Mouse (Mus musculus) layer of hippocampus, postnatal 10 days (tissue): ENCODE results near the gene Pop7. TPM values are rescaled to one million over a fixed set of nuclear protein-coding genes. Genes with fewer than 3 reads are reported as not detected.

Source experiments
- DNase-seq, 2 experiments: peaks; one replicate each; pipeline ENCODE4 v3.0.0; 2021; ENCODE audit warnings: low spot score in 2 of 2
- microRNA-seq, 2 experiments: library from miRNA; unstranded; fragments of <30 nt; microRNA quantifications; one replicate each; pipeline ENCODE4 v1.2.0; 2021
- total RNA-seq, 2 experiments: library from RNA; stranded (reverse); gene quantifications; 2 replicates each; pipeline ENCODE4 v1.2.3; 2021

The Pop7 gene
- total RNA-seq, 2 experiments from 2014 or later: 30.7 to 36.5 TPM

DNA sequence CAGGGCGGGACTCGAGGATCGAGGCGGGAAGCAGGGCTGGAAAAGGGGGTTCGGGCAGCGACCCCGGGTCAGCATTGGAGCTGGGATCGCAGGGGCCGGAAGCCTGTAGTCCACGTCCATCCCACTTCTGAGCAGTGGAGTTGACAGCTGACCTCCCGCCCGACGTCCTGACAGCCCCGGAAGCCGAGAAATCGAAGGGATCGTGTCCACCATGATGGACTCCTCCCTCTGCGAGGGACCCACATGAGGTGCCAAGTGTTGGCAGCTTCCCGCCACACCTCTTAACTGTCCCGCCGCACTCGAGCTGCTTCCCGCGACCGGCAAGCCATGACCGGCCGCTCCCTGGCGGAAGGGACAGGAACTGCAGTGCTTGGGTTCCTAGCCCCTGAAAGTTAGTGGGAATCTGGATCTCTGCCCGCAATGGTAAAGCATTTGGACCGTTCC, 371 bp upstream of the Pop7 start:
- peak; percentile 83 to 89 for DNase-seq

DNA sequence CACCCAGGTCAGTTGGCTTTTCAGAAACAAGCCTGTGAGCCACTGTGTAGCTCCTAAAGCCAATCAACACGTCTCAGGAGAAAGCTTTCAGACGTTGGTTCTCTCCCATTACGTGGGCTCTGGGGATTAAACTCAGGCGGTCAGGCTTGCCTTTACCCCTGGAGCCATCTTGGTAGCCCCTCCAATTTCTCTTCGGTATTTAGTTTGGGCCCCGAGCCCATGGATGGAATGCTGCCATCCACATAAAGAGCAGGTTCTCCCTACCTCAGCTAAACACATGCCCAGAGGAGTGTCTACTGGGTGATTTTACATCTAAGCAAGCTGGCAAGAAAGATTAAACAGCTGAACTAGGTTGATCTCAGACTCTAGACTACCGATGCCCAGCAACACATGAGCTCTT, 2.1 kb downstream of the Pop7 start:
- DNase-seq: no peak

DNA sequence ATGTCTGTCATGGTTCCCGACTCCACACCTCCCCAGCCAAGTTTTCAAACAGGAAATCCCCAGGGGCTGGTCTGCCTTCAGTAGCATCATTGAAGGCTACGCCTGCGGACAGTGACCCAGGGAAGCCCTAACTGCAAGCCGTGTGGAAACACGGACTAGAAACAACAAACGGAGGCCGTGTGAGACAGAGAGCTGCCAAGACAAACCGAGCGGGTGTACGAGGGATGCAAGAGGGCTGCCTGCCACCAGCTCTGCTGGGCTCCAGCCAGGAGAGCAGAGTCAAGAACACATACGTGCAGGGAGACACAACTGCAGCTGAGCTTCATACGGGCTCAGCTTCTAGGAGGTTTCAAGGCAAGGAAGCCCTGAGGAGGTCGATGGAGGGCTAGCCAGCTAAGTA, 8.5 kb downstream of the Pop7 start:
- no peak for DNase-seq

DNA sequence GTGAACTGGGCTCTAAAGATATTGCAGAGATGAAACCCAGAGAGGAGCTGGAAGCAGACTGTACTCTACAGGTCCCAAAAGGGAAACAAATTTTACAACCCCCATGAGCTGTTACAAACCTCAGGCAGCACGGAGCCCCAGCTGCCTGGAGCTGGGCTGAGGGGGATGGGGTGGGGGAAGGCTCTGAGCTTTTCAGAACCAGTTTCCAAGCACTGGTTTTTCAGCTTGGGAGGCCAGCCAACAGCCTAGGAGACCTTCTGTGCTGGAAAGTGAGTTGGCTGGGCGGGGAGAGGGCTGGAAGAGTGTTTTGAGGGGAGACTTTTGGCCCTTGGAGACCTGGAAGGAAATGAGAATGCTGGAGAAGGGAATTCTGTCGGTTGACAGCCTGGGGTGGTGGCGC, 10.8 kb downstream of the Pop7 start:
- DNase-seq: peak; percentile 55 to 67

DNA sequence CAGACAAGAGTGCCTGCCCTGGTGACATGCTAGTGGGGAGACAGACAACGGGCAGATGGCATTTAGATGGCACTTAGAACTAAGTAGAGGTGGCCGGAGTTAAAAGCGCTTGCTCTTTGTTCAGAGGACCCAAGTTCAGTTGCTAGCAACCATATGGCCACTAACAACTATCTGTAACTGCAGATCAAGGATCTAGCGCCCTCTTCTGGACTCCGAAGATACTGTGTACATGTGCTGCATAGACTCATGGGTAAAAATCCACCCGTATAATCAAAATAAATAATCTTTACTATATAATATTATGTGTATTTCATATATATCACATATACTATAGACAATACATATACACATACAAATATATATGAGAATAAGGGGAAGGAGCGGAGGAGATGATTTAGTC, 14.7 kb downstream of the Pop7 start:
- no peak for DNase-seq

DNA sequence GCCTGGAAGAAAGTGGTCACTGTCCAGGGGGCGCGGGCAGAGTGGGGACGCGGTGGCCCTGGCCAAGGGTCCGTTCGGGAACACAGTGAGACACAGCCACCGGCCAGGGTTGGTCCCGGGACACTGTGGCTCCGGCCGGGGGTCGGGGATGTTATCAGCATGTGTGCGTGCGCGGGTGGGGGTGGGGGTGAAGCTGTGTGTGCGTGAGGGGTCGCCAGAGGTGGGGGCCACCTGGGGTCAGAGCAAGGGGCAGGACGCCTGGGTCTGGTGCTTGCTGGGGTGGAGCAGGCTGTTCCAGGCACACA, 16.5 kb downstream of the Pop7 start:
- no peak for DNase-seq

DNA sequence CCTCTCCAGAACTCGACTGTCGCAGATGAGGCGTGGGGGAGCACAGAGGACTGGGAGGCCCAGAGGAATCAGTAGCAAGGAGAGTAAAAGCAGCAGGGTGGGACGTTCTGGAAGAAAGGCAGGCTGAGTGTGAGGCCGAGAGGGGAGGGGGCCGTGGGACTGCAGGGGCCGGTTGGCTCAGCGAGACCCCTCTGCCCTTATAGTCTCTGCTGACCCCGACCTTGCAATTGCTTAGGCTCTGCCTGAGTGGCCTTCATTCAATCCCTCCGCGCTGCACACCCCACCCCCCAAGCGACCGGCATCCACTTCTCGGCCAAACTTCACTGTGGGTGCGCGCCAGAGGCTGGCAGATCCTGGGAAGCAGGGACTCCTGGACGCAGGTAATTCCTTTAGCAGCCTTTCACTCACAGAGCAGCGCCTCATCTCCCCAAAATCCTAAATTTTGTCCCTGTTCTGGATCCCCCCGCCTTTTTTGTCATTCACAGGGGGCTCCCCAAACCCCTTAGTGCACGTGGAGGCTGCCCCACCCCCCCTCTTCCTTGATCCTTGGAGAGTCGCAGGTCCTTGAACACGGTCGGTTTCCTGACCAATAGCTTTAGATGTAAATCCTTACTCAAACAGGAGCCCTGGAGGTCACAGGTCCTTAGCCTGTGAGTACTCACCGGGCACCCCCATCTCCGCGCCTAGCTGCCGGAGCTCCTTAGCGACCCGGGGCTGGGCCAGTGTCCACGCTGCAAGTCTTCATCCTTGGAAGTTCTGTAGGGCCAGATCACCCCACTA, 17.1 kb downstream of the Pop7 start:
- DNase-seq: no peak

DNA sequence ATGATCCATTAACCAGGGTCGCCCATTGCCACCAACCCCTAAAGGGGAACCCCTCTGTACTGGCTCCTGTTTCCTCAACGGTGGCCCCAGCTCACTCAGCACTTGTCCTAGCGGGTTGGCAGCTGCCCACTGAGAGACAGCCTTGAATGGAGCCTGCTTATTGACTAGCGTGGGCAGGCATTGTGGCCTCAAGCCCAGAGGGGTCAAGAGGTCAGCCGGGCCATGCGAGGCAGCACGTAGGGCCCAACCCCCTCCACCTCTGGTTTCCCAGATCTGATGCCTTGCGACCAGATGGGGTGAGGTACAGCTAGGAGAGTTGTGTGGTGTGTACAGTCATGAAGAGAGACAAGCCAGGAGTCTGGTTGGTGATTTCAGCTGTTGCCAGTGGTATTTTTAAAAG, 20.4 kb downstream of the Pop7 start:
- peak; percentile 32 for DNase-seq

DNA sequence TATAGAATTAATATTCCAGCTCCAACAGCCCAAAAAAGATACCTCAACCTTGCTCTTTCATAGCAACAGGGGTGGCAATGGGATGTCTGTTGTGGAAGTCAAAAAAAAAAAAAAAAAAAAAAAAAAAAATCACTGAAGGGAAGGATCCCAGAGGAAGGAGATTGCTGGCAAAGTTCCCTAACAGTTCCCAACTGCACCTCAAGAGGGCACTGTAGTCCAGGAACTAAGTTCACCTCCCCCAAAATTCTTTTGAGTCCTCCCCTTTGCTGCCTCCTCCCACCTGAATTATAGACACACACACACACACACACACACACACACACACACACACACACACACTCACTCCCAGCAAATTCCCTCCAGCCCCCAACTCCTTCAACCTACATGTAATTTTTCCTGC, 21.2 kb downstream of the Pop7 start:
- DNase-seq: peak; percentile 89 to 91

DNA sequence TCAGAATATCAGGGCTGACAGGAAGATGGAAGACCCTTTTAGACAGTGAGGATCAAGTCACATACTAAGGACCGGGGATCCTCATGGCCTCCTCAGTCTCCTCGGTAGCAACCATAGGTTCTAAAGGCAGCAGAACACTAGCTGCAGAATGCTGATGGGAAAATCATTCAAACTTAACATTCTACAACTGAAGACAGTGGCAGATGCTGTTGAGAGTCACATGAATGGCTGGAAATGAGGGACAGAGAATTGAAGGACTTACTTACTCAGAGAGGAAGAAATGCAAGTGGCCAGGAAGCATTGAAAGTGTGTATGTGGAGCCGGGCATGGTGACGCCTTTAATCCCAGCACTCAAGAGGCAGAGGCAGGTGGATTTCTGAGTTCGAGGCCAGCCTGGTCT, 25.4 kb downstream of the Pop7 start, which contains the start of gene Zan:
Zan (minus strand) TSS at position 101 of the 400 bp plus-strand sequence.
- DNase-seq: no peak

DNA sequence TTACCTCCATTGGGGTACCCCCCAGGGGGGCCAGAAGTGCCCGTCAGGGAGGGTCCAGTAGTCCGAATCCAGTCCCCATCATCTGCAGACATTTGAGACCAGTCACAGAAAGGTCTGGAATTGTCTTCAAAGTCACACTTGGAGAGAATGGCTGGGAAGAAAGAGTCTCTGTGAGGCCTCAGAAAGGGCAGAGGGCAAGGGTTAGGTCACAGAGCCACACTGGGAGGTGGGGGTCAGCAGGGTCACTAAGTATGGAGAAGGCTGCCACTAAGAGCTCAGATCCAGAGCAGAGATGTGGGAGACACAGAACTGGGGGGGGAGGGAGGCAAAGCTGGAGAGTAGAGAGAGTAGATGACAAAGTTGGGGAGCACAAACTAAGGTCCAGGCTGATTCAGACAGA, 28.0 kb downstream of the Pop7 start:
- DNase-seq: no peak

DNA sequence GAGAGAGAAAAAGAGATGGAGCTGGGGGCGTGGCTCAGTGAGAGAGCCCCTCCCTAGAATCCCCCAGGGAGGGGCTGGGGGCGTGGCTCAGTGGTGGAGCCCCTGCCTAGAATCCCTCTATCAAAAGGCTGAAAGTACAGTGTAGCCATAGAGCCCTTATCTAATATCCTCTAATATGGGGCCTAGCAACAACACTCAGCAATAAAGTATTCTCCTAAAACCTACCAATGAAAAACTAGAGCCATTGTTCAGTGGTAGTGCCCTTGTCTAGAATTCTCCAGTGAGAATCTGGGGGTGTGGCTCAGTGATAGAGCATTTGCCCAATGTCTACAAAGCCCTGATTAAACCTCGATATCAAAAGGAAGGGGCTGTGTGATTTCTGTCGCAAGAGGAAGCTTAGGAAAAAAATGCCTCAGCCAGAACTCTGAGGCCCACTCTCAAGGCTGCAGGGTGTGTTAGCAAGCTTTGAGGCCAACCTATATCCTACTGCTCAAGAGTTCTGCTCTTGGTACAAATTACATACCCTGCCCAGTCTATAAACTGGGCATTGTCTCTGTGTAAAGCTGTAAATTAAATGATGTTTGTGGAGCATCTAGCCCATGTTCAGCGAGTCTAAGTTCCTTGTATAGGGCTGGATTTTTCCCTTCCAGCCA, 29.9 kb downstream of the Pop7 start:
- DNase-seq: no peak

DNA sequence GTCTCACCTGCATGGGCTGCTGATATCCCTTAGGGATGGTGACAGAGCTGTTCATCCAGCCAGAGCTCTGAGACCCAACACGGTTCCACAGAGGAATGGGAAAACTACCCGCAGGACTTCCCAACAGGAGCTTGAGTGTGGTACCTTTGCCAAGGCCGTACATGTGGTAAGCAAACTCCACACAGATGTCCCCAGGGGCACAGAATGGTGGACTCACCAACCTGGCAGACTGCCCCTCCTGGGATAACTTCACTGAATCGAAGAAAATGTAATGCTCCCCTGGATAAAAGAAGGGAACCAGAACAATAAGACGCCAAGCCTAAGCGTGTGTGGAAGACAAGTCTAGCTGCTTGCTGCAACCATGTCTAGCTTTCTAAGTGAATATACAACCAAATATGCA, 35.4 kb downstream of the Pop7 start:
- DNase-seq: no peak

DNA sequence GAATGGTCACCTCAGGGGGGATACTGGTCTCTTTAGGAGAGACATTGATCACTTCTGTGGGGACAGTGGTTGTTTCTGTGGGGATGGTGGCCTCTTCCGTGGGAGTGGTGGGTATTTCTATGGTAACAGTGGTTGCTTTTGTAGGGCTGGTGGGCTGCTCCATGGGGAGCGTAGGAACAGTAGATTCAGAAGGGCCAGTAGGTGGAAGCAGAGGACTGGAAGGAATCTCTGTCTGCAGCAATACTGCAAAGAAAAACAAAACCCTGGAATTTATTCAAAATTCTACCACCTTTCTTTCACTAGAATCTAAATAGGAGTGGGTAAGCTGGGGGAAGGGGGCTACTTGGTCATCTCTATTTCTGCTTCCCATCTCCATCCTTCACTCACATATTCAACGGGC, 37.3 kb downstream of the Pop7 start:
- DNase-seq: peak in 1 of 2 experiments; percentile 23

DNA sequence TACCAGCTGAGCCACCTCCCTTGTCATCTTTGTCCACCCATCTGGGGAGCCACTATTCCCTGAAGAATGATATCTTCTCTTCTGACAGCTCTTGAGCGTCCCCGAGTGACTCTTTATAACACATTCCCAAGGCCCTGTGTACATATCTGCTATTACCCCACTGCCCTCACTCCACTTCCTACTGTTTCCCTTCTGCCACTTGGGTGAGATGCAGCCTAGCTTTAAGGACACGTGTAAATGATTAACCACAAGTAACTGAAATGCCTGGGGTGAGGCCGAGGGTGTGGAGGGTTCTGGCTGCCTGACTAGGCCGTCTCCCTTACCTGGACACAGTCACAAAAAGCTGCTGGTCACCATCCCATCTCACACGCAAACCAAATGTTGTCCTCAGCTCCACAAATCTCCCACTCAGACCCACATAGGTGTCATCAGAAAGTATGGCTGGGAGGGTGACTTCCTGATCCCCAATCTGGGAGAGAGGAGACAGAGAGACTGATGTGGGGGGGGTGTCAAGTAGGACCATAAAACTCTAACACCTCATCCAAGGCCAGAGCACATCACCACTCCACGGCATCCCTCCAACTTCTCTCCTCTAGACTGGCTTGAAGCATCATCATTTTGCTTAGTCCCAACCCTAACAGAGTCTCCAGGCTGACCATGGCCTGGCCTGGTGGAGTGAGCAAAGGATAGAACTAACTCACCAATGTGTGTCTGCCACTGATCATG, 46.3 kb downstream of the Pop7 start:
- no peak for DNase-seq

DNA sequence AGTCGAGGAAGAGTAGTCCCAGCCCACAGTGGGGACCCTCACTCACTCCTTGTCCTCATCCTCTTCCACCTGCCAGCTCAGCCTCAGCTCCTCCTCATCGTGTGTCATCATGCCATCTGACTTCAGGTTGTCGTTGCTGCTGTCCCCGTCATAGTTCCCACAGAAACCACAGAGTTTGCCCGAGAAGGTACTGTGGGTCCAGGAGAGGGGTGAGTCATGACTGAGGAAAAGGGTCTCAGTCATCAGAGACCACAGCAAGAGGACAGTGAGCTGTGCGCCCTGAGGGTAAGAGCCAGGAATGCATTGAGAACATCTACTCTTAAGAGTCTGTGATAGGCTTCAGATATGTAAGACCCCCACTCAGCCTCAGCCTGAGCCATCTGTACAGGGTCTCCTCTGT, 47.1 kb downstream of the Pop7 start:
- no peak for DNase-seq

Small RNA genes within 50 kb of the gene (microRNA-seq; reads per million reads assigned to microRNA genes)
- gene Mir6418: 1.6 to 2.9 reads per million in 2 experiments

Other genes starting within 250 kb of the Pop7 start
- gene Ache, start 215.0 kb downstream of the Pop7 start, total RNA-seq: 10 to 100 TPM; 93.0 to 97.4 TPM
- gene Ufsp1, start 207.9 kb downstream of the Pop7 start, total RNA-seq: 10 to 100 TPM; 20.4 to 21.8 TPM
- 100 to 1,000 TPM; 188 to 191 TPM for gene Srrt, start 194.8 kb downstream of the Pop7 start, total RNA-seq
- gene Trip6, start 188.1 kb downstream of the Pop7 start, total RNA-seq: 1 to 10 TPM; 6.2 to 7.7 TPM
- 10 to 100 TPM; 28.8 to 30.7 TPM for gene Slc12a9, start 168.9 kb downstream of the Pop7 start, total RNA-seq
- 1 to 10 TPM; 8.3 to 9.3 TPM for gene Ephb4, start 152.4 kb downstream of the Pop7 start, total RNA-seq
- gene Zan, start 25.5 kb downstream of the Pop7 start, total RNA-seq: under 1 TPM; 0.36 to 0.43 TPM
- 10 to 100 TPM; 40.2 to 50.4 TPM for gene Gigyf1, start 16.0 kb upstream of the Pop7 start, total RNA-seq
- not detected for gene Epo, start 30.7 kb upstream of the Pop7 start, total RNA-seq
- gene Gnb2, start 31.0 kb upstream of the Pop7 start, total RNA-seq: 100 to 1,000 TPM; 874 to 885 TPM
- 100 to 1,000 TPM; 124 to 134 TPM for gene Actl6b, start 51.0 kb upstream of the Pop7 start, total RNA-seq
- gene Tfr2, start 67.3 kb upstream of the Pop7 start, total RNA-seq: 10 to 100 TPM; 22.4 to 23.0 TPM
- 10 to 100 TPM; 46.1 to 51.8 TPM for gene Mospd3, start 98.5 kb upstream of the Pop7 start, total RNA-seq
- 10 to 100 TPM; 10.7 to 12.0 TPM for gene Pcolce, start 111.3 kb upstream of the Pop7 start, total RNA-seq
- gene Fbxo24, start 126.5 kb upstream of the Pop7 start, total RNA-seq: under 1 TPM; 0.27 to 0.36 TPM
- 10 to 100 TPM; 13.2 to 20.1 TPM for gene Lrch4, start 126.6 kb upstream of the Pop7 start, total RNA-seq
- 1 to 10 TPM; 8.7 to 8.9 TPM for gene Gm20605, start 126.7 kb upstream of the Pop7 start, total RNA-seq
- gene Sap25, start 138.8 kb upstream of the Pop7 start, total RNA-seq: 1 to 10 TPM; 5.0 to 7.5 TPM
- gene Irs3, start 143.2 kb upstream of the Pop7 start, total RNA-seq: under 1 TPM; 0.18 to 0.25 TPM
- 10 to 100 TPM; 46.2 to 46.9 TPM for gene Agfg2, start 182.2 kb upstream of the Pop7 start, total RNA-seq
- 100 to 1,000 TPM; 100 to 105 TPM for gene Nyap1, start 239.1 kb upstream of the Pop7 start, total RNA-seq
- gene Tsc22d4, start 243.2 kb upstream of the Pop7 start, total RNA-seq: 100 to 1,000 TPM; 141 to 146 TPM